Mouse (Mus musculus): ENCODE data around the gene Grap. TPM values are rescaled to one million over a fixed set of nuclear protein-coding genes. Genes with fewer than 3 reads are reported as not detected.

Grap gene
- polyA plus RNA-seq, 1 experiment from 2014 or later: 10.2 TPM

Other genes starting within 250 kb of the Grap start
- gene Rnf112, start 199.1 kb upstream of the Grap start, polyA plus RNA-seq (2015; fragmentation: Nextera tagmentation; extraction: Ambion mirVana): 22.6 and 35.7 TPM in 2 replicates
- gene Mfap4, start 167.8 kb upstream of the Grap start, polyA plus RNA-seq (2015; fragmentation: Nextera tagmentation; extraction: Ambion mirVana): 47.4 and 55.0 TPM in 2 replicates
- gene Mapk7, start 158.9 kb upstream of the Grap start, polyA plus RNA-seq (2015; fragmentation: Nextera tagmentation; extraction: Ambion mirVana): 111 and 118 TPM in 2 replicates
- 32.6 and 36.1 TPM in 2 replicates for gene B9d1, start 148.1 kb upstream of the Grap start, polyA plus RNA-seq (2015; fragmentation: Nextera tagmentation; extraction: Ambion mirVana)
- 74.6 and 92.8 TPM in 2 replicates for gene Epn2, start 73.6 kb upstream of the Grap start, polyA plus RNA-seq (2015; fragmentation: Nextera tagmentation; extraction: Ambion mirVana)
- 0.36 and 0.46 TPM in 2 replicates for gene Fam83g, start 30.8 kb downstream of the Grap start, polyA plus RNA-seq (2015; fragmentation: Nextera tagmentation; extraction: Ambion mirVana)
- gene Slc5a10, start 67.6 kb downstream of the Grap start, polyA plus RNA-seq (2015; fragmentation: Nextera tagmentation; extraction: Ambion mirVana): not detected in 2 replicates
- 59.3 and 69.4 TPM in 2 replicates for gene Prpsap2, start 108.8 kb downstream of the Grap start, polyA plus RNA-seq (2015; fragmentation: Nextera tagmentation; extraction: Ambion mirVana)
- 38.7 and 41.3 TPM in 2 replicates for gene Ulk2, start 201.8 kb downstream of the Grap start, polyA plus RNA-seq (2015; fragmentation: Nextera tagmentation; extraction: Ambion mirVana)

Measured in forebrain, embryonic 16.5 days (tissue).